Mouse (Mus musculus): ENCODE data around the gene Fam83g. TPM values are rescaled to one million over a fixed set of nuclear protein-coding genes. Genes with fewer than 3 reads are reported as not detected.
"Not testable (repeated sequence)": the region's sequence is repeated elsewhere in the genome, so short reads cannot be mapped to it uniquely, and the experiment has no call there.

Fam83g gene
- polyA plus RNA-seq (2015; fragmentation: Nextera tagmentation; extraction: Ambion mirVana), result 0.07 and 0.19 TPM in 2 replicates

DNA sequence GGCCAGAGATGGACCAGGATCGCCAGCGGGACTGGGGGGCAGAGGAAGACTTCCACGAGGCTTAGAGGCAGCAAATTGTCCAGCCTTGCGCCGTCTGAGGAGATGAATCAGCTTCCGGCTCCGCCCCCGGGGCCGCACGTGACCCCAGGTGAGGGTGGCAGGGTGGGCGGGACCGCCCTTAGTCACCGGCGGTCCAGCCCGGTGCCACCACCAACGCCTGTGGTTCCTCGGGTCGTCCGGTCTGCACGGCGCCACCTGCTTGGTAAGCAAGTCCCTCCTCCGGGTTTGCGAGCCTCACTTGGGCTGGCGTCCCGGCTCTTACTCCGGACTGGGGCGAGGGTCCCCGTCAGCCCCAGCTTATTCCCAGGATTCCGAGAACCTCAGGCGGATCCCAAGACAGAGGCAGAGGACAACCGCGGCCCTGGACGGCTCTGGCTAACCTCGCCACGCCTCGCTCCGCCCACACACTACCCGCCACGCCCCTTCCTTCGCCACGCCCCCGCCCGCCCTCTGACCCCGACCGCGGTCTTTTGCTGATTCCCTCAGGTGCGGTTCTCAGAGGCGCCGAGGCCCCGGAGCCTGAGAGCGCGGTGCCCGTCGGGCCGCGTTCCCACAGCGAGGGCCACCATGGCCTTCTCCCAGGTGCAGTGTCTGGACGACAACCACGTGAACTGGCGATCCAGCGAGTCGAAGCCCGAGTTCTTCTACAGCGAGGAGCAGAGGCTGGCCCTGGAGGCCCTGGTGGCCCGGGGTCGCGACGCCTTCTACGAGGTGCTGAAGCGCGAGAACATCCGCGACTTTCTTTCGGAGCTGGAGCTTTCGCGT, at the start of gene Fam83g:
TSS of gene Fam83g (plus strand) at position 185 of the 825 bp plus-strand sequence.
- WGBS, result 2% methylated on average over 76 of the region's 76 CpGs
- peak; percentile 40; the same call in 1 of the 2 replicates for ATAC-seq (ENCODE audit: low read depth)
- Histone ChIP-seq H3K9ac (no peak within 1 kb of the TSS; the same call in 1 of the 2 replicates), H3K4me3 (peak within 1 kb of the TSS; percentile 39), H3K9me3 (no peaks in the 10 kb centered on the region), H3K27me3 (peaks cover 44% of the 10 kb centered on the region), H3K4me1 (replicated peaks) (peaks cover 13% of the 10 kb centered on the region), H3K36me3 (no peaks in the 10 kb centered on the region), H3K27ac (replicated peaks) (no peak within 1 kb of the TSS), H3K4me2 (peak within 1 kb of the TSS; percentile 59)

DNA sequence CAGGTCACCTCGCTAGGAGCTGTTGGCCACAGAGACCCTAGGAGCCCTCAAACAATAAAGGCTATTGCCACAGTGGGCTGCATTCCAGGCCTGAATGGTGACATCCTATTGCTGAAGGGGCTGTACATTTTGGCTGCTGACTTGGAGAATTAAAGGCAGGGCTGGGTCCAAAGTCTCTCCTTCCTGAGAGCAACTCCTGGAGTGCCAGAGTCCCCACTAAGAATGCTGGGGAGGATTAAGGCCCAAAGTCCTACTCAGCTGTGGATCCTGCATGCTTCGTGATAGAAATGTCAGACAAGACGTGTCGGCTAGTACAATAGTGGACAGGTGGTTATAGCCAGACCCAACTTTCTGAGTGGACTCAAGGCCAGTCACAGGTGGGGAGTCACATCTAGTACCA, 47.6 kb upstream of the Fam83g start:
- H3K4me2 ChIP-seq; H3K4me1 ChIP-seq (replicated peaks); H3K27me3 ChIP-seq; H3K4me3 ChIP-seq; H3K36me3 ChIP-seq; ATAC-seq (ENCODE audit: low read depth); H3K9ac ChIP-seq; H3K27ac ChIP-seq (replicated peaks); H3K9me3 ChIP-seq: not testable (repeated sequence)
- WGBS, result 79% methylated on average over 4 of the region's 4 CpGs

DNA sequence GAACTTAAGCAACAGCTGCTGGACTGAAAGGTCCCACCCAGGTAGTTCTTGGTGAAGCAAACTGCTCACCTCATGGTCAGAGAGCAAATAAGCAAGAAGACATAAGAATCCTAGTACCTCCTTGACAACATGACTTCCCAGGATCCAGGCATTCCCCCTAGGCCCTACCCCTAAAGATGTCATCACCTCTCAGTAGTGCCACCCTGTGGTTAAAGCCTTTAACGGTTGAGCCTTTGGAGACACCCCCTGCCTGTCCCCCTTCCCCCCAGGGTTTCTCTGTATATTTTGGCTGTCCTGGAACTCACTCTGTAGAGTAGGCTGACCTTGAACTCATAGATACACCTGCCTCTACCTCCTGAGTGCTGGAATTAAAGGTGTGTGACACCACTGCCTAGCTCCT, 46.5 kb upstream of the Fam83g start:
- no peak overlapping the region for H3K4me3 ChIP-seq
- 50% methylated on average over 1 of the region's 1 CpGs for WGBS
- H3K9me3 ChIP-seq, result no peaks in the 10 kb centered on the region

DNA sequence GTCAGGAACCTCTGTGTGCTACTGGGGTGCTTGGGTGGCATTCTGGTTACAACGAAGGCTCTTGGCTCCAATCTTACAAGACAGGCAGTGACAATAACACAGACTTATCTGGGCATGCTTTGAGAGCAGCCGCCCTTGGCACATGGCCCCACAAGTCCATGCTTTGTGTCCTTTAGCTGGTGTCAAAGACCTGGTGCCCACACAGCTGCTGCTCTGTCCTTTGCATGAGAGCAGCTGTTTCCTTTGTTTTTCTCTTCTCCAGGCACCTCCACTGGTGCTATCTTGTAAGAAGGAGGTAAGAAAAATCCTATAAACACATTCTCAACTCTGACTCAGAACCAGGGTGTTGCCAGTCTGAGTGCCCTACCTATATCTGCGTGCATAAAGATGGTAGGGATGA, 46.0 kb upstream of the Fam83g start:
- Histone ChIP-seq H3K4me2 (no peak overlapping the region), H3K9ac (no peak overlapping the region), H3K36me3 (no peaks in the 10 kb centered on the region), H3K27me3 (no peaks in the 10 kb centered on the region), H3K4me3 (no peak overlapping the region), H3K27ac (replicated peaks) (no peak overlapping the region), H3K9me3 (no peaks in the 10 kb centered on the region), H3K4me1 (replicated peaks) (no peaks in the 10 kb centered on the region)
- ATAC-seq (ENCODE audit: low read depth), result no peak
- WGBS, result 92% methylated on average over 3 of the region's 3 CpGs

More for the DNA sequence above, 46.5 kb upstream of the Fam83g start:
- no peaks in the 10 kb centered on the region for H3K4me1 ChIP-seq (replicated peaks)
- no peak for ATAC-seq (ENCODE audit: low read depth)
- no peaks in the 10 kb centered on the region for H3K27me3 ChIP-seq
- H3K36me3 ChIP-seq, result no peaks in the 10 kb centered on the region
- no peak overlapping the region for H3K27ac ChIP-seq (replicated peaks)
- H3K9ac ChIP-seq, result no peak overlapping the region
- no peak overlapping the region for H3K4me2 ChIP-seq

DNA sequence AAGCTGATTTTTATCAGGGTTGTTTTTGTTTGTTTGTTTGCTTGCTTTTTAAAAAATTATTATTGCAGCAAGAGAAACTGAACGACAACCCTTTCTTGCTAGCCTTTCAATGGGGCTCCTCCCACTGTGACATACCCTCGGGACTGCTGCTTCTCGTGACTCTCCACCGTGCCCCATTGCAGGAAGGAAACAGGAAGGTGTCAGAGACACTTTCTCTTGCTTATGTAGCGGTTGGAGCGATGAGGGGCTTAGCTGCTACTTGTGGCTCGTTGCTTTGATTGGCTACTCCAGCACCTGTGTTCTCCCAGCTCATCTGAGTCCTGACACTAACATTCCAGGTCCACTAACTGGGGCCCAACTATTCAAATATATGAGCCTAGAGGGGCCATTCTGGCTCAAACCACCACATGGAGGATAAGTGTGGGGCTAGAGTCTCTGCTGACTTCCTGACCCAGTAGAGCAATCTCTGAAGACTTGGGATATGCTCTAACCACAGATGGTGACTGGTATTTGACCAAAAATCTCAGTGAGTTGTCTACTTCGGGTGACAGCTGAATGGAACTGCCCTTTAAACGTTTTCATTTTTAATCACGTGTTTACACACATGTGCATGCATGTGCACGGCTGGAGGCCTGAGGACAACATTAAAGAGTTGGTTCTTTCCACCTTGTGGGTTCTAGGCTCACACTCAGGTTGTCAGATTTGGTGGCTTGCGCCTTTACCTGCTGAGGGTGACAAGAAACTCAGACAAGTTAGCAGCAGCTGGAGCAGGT, 44.9 kb upstream of the Fam83g start:
- Histone ChIP-seq H3K4me3 (no peak overlapping the region), H3K36me3 (no peaks in the 10 kb centered on the region), H3K4me2 (no peak overlapping the region), H3K27me3 (no peaks in the 10 kb centered on the region), H3K27ac (replicated peaks) (no peak overlapping the region), H3K9ac (no peak overlapping the region), H3K9me3 (no peaks in the 10 kb centered on the region), H3K4me1 (replicated peaks) (no peaks in the 10 kb centered on the region)
- WGBS, result 84% methylated on average over 12 of the region's 12 CpGs
- ATAC-seq (ENCODE audit: low read depth), result no peak

DNA sequence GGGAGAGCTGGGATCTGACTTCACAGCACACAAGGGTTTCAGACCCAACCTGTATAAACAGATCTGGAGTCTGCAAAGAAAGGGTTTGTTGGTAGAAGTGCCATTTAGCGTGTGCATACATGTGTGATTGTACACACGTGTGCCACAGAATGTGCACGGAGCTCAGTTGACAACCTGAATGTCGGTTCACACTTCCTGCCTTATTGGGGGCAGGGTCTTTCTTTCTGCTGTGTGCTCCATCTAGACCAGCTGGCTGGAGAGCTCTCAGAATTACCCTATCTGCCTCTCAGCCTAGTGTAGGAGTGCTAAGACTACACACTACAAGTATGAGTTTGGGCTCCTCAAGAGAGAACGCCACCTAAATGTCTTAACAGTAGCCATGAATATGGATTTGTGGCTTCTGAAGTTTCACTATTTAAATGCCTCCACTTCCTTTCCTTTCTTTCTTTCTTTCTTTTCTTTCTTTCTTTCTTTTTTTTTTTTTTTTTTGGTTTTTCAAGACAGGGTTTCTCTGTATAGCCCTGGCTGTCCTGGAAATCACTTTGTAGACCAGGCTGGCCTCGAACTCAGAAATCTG, 44.2 kb upstream of the Fam83g start:
- H3K9ac ChIP-seq, result no peak overlapping the region
- H3K27me3 ChIP-seq, result no peaks in the 10 kb centered on the region
- H3K4me1 ChIP-seq (replicated peaks), result no peaks in the 10 kb centered on the region
- H3K36me3 ChIP-seq, result no peaks in the 10 kb centered on the region
- H3K27ac ChIP-seq (replicated peaks), result no peak overlapping the region
- no peak for ATAC-seq (ENCODE audit: low read depth)
- H3K9me3 ChIP-seq, result no peaks in the 10 kb centered on the region
- H3K4me3 ChIP-seq, result no peak overlapping the region
- no peak overlapping the region for H3K4me2 ChIP-seq
- 98% methylated on average over 6 of the region's 6 CpGs for WGBS

DNA sequence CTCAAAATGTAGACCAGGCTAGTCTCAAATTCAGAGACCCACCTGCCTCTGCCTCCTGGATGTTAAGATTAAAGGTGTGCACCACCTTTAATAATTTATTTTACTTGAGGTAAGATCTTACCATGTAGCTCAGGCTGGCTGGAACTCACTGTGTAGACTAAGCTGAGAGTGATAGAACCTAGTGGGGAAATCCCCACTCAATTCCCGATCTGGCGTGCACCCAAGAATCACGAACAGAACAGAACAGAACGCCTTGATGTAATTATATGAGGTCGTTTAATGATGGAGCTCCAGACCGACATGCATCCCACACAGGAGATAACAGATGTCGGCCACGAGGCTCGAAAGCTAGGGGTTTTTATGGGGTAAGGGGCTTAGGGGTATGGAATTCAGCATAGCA, 43.3 kb upstream of the Fam83g start:
- H3K27ac ChIP-seq (replicated peaks); H3K36me3 ChIP-seq; H3K9me3 ChIP-seq; ATAC-seq (ENCODE audit: low read depth); H3K27me3 ChIP-seq; H3K4me1 ChIP-seq (replicated peaks); H3K9ac ChIP-seq; H3K4me2 ChIP-seq; H3K4me3 ChIP-seq: not testable (repeated sequence)
- 75% methylated on average over 9 of the region's 9 CpGs for WGBS

DNA sequence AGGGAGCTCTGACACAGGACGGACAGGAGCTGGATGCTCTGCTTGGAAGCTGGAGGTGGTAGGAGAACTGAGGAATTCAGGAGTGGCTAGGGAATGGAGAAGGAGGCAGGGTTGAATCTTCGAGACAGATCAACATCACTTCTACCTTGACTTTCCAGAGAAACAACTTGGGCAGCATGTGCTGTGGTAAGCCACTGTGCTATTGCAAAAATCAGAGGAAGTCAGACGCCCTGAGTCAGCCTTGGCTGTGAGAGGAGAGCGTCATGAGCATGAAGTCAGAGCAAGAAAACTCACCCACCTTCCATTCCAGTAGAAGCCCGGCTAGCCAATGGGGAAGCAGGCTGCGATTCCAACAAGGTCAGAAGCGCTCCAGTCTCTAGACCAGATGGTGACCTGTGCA, 41.8 kb upstream of the Fam83g start:
- no peak for ATAC-seq (ENCODE audit: low read depth)
- Histone ChIP-seq H3K9me3 (no peaks in the 10 kb centered on the region), H3K9ac (no peak overlapping the region), H3K4me2 (no peak overlapping the region), H3K4me1 (replicated peaks) (no peaks in the 10 kb centered on the region), H3K36me3 (no peaks in the 10 kb centered on the region), H3K27me3 (no peaks in the 10 kb centered on the region), H3K4me3 (no peak overlapping the region), H3K27ac (replicated peaks) (no peak overlapping the region)
- WGBS, result 84% methylated on average over 7 of the region's 7 CpGs

DNA sequence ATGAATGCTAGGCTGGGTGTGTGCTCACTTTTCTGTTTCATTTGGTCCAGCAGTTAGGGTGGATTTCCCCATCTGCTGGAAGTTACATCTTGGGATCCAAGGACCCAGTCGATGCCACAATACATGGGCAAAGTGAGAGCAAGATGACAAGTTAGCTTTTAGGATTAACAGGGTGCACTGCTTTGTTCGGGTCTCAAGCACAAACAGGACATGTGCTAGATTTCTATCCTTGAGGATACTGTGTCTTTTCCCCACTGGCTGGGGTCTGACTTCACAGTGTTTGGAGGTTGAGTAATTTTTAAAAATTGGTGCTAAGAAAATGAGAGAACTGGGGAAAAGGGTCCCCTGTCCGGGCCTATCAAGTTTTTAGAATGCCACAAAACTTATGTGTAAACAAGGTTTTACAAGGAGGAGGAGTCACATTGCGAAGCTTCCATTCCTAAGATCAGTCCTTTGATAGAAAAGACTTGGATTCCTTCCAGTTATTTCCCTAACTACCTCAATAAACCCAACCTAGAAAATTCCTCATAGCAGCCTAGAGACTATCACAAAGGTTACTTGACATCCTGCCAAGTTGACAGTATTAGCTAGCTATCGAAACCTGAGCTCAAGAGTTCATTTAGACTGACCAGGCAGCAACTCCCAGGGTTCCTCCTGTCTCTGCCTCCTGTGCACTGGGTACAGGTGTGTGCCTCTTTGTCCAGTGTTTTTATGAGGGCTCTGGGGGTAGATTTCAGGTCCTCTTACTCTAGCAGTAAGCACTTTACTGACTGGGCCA, 40.5 kb upstream of the Fam83g start:
- Histone ChIP-seq H3K36me3 (no peaks in the 10 kb centered on the region), H3K4me3 (no peak overlapping the region), H3K9me3 (no peaks in the 10 kb centered on the region), H3K4me1 (replicated peaks) (no peaks in the 10 kb centered on the region), H3K27ac (replicated peaks) (no peak overlapping the region), H3K27me3 (no peaks in the 10 kb centered on the region), H3K4me2 (no peak overlapping the region), H3K9ac (no peak overlapping the region)
- ATAC-seq (ENCODE audit: low read depth), result no peak
- 81% methylated on average over 5 of the region's 5 CpGs for WGBS

DNA sequence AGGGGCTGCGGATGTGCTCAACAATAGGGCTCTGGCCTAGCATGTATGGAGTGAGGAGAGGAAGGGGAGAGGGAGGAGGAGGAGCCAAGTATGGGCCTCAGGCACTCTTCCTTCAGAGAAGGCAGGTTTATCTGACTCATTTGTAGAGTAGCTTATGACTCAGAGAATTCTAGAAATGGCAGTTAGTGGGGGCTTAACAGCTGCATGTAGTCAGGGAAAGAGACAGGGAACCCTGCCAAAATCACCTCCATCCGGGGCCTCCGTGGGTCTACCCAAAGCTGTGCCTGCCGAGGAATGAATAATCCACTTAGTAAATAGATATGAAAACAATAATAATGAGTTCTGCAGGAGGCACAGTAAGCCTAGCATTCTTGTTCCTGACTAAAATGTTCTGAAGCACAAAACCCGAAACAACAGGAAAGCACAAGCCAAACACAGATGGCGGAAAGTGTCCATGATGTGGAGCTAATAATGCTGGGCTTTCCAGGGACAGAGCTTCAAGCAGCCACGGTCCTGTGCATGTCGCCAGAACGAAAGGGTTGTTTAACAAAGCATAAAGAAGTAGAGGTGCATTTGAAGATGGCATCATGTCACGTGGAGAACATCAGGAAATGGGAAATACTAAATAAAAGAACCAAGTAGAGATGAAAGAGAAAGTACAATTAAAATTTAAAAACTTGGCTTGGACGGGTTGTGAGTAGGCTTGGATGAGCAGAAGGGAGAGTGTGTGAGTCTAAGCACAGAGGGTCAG, 39.1 kb upstream of the Fam83g start:
- no peak overlapping the region for H3K4me3 ChIP-seq

DNA sequence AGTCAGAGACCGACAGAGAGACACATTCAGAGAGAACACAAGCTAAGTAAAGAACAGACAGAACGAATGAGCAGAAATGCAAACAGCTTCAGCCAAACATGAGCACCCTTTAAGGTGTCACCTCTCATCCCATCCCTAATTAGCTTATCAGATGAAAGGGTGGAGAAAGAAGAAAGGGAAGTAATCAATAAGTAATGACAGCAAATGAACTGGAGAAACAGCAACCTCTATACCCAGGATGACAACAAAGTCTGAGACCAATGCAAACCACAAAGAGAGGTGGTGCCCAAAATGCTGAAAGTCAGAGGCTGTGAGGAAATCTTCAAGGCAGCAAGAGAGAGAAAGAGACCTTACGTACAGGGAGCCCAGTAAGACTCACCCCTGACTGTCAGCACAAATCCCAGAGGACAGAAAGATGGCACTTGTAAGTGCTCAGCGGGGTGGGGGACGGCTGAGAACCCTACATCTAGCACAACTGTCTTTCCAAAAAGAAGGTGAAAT, 38.5 kb upstream of the Fam83g start:
- Histone ChIP-seq H3K4me2 (no peak overlapping the region), H3K36me3 (no peaks in the 10 kb centered on the region), H3K9ac (no peak overlapping the region), H3K9me3 (no peaks in the 10 kb centered on the region), H3K27ac (replicated peaks) (no peak overlapping the region), H3K4me1 (replicated peaks) (no peaks in the 10 kb centered on the region), H3K27me3 (no peaks in the 10 kb centered on the region), H3K4me3 (no peak overlapping the region)
- no peak for ATAC-seq (ENCODE audit: low read depth)
- 77% methylated on average over 5 of the region's 5 CpGs for WGBS

More for the DNA sequence above, 39.1 kb upstream of the Fam83g start:
- Histone ChIP-seq H3K9ac (no peak overlapping the region), H3K4me2 (no peak overlapping the region), H3K4me1 (replicated peaks) (no peaks in the 10 kb centered on the region), H3K9me3 (no peaks in the 10 kb centered on the region), H3K36me3 (no peaks in the 10 kb centered on the region), H3K27me3 (no peaks in the 10 kb centered on the region), H3K27ac (replicated peaks) (no peak overlapping the region)
- 81% methylated on average over 11 of the region's 11 CpGs for WGBS
- ATAC-seq (ENCODE audit: low read depth), result no peak
